Mouse (Mus musculus) layer of hippocampus, adult 2 months (tissue): ENCODE measurements around the gene Fdx1l. TPM values are rescaled to one million over a fixed set of nuclear protein-coding genes. Genes with fewer than 3 reads are reported as not detected.
A peak's percentile ranks its signal among the peaks of the same experiment; 100 is the strongest.

Source experiments
- DNase-seq, 2 experiments: peaks; one replicate each; pipeline ENCODE4 v3.0.0; 2022; ENCODE audit warnings: low spot score in 2 of 2
- H3K27ac ChIP-seq: fragments of 200-600 bp; 2 replicates; pipeline ENCODE4 v1.8.1; 2022
- H3K4me3 ChIP-seq: fragments of 200-600 bp; 2 replicates; pipeline ENCODE4 v1.8.1; 2022; ENCODE audit warnings: mild to moderate bottlenecking
- CTCF ChIP-seq: fragments of 200-600 bp; conservative IDR thresholded peaks from 2 replicates; pipeline ENCODE4 v1.8.1; 2022; ENCODE audit warnings: antibody characterized with exemption, mild to moderate bottlenecking, moderate library complexity
- long read RNA-seq, 2 experiments: library from polyadenylated mRNA; stranded (forward); transcript quantifications; one replicate each; pipeline ENCODE4 v2.0.0; 2021; ENCODE audit warnings: borderline mapping rate in 2 of 2
- total RNA-seq, 2 experiments: library from RNA; stranded (reverse); gene quantifications; 2 replicates each; pipeline ENCODE4 v1.2.3; 2021

Gene Fdx1l
- total RNA-seq, result 10 to 100 TPM; 61.1 to 62.0 TPM
- long read RNA-seq, experiment 1, transcript Fdx1l-204 (3 exons, 633 nt), result minor isoform, 5 of 44 reads
- long read RNA-seq, experiment 1, transcript Fdx1l-201 (5 exons, 812 nt), result major isoform, 26 of 44 reads
- long read RNA-seq, experiment 1, transcript Fdx1l-205 (4 exons, 951 nt), result minor isoform, 9 of 44 reads
- long read RNA-seq, experiment 1, partial matches to known transcripts, result 0 of 44 reads
- long read RNA-seq, experiment 1, other reads (novel, unspliced or antisense), result 0 of 44 reads
- long read RNA-seq, experiment 2, transcript Fdx1l-201 (5 exons, 812 nt), result major isoform, 21 of 62 reads
- long read RNA-seq, experiment 2, transcript Fdx1l-203 (4 exons, 681 nt), result minor isoform, 9 of 62 reads
- long read RNA-seq, experiment 2, transcript Fdx1l-204 (3 exons, 633 nt), result minor isoform, 9 of 62 reads
- long read RNA-seq, experiment 2, transcript Fdx1l-205 (4 exons, 951 nt), result minor isoform, 8 of 62 reads
- long read RNA-seq, experiment 2, partial matches to known transcripts, result 0 of 62 reads
- long read RNA-seq, experiment 2, other reads (novel, unspliced or antisense), result 15 of 62 reads

DNA sequence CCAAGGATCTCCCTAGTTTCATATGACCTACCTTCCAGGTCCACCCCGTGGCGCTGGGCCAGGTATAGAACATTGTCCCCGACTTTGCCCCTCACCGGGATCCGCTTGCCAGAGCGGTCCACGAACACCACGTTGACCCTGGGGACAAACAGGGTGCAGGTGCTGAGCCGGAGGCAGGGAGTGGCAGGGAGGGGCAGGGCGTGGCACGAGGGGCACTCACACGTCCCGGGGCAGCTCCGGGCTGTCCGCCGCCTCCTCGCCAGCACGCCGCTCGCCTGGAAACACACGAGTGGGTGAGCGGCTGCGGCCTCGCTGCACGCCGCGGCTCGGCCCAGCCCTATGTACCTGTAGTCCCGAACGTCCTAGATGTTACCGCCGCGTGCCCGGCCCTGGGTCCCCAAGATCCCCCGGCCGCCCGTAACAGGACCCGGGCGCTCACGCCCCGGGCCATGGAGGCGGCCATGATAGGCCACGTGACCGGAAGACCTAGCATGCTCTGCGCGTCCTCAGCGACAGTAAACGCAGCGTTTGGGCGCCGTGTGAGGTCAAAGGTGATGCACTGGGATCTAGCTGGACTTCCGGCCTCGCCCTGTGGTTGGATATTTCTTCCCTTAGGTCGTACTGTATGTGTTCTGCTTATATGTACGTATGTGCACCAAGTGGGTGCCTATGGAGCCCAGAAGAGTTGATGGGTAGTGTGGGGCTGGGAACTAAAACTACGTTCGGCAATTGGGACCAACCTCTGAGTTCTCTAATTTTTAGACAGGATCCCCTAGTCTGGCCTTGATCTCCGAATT lies at the start of gene Fdx1l, which contains the start of gene Gm49373:
Gene Fdx1l (minus strand): TSS at position 571 of the 797 bp plus-strand sequence.
Gene Gm49373 (minus strand): TSS at position 53 of the 797 bp plus-strand sequence.
- no peak for TF ChIP-seq CTCF
- Histone ChIP-seq H3K4me3 (peak within 1 kb of the TSS; percentile 96), H3K27ac (peak within 1 kb of the TSS; percentile 92)
- DNase-seq, result peak; percentile 88 to 89

DNA sequence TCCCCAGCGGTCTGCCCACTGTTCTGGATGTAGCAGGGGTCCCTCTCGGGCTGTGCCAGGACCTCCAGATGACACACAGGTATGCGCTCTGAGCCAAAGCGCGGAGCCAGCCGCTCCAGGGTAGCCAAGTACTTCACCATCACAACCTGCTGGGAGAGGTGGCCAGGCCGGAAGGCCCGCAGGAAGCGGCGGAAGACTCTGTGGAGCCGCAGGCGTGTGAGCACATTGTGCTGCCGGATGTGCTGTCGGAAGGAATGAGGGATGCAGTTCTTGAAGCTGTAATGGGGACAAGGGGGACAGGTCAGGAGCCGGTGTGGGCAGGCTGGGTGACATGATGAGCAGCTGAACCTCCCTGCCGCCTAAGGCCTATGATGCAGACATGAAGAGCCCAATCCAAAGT lies 48.1 kb upstream of the Fdx1l start:
- Histone ChIP-seq H3K27ac (no peak overlapping the region), H3K4me3 (no peak overlapping the region)
- DNase-seq, result no peak
- TF ChIP-seq CTCF, result no peak

DNA sequence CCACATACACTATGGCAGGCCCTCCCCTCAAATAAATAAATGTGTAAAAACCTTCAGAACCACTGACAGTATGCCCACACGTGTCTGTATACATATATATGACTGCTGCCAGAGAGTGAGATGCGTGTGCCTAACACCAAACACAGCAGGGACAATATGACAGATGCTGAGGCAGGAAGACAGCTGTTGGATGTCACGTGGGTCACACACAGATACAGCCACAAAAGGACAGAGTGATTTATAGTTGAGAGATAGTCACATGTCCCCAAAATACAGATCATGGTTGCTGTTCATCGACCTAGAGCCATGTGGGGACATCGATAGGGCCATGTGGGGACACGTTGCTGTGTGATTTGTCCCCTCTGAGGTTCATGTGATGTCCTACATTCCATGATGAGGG lies 43.7 kb upstream of the Fdx1l start:
- TF ChIP-seq CTCF, result no peak
- no peak for DNase-seq
- no peak overlapping the region for H3K4me3 ChIP-seq
- H3K27ac ChIP-seq, result no peak overlapping the region

DNA sequence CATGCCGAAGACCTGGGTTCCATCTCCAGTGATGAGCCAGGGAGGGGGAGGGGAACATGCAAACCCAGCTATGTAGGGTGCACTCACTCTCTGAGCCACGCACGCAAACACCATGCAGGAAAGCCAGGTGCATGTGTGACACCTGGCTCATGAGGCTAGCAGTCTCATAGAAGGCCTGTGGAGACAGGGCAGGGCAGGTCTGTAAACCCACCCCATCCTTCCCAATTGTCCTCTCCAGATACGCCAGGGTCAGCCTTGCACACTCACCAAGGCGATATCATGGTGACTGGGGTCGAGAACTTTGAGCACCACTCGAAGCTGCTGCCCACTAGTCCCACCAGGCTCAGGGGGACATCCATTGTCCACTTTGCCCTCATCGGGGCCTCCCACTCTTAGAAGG lies 41.7 kb upstream of the Fdx1l start:
- DNase-seq, result no peak
- no peak for TF ChIP-seq CTCF
- H3K4me3 ChIP-seq, result no peak overlapping the region

DNA sequence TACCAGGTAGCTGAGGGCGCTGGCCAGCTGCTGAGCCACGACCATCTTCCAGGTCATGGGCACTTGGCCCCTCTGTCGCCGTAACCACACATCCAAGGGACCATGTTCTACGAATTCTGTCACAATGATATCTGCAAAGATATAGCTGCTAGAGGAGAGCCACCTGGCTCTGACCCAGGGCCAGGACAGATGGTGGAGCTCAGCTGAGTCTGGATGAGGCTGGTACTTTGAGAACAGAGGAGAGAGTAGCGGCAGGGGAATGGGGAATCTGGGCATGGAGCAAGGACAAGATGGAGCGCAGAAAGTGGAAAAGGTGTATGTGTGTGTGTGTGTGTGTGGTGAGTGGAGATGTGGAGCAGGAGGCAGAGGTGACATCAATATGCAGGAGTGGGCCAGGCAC lies 40.8 kb upstream of the Fdx1l start:
- no peak for TF ChIP-seq CTCF
- no peak for DNase-seq
- Histone ChIP-seq H3K4me3 (no peak overlapping the region), H3K27ac (peak overlapping the region; percentile 39; the same call in 1 of the 2 replicates)

More for the DNA sequence above, 41.7 kb upstream of the Fdx1l start:
- H3K27ac ChIP-seq, result no peak overlapping the region

DNA sequence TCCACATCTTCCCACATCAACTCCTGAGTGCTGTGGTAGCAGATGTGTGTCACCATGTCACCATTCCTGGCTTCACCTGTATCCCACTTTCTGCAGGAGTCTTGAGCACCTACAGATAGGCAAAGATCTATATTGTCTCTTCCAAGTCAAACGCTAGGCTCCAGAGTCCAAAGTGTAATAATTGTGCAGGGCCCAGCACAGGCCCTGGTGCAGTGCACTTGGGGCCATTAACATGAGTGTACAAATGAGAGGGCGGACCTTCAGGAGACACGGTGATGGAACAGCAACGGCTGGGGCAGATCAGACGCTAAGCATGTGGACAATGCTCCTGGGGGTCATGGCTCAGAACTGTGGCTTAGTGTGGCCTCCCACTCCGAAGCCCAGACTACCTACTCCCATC lies 40.3 kb upstream of the Fdx1l start:
- TF ChIP-seq CTCF, result no peak

DNA sequence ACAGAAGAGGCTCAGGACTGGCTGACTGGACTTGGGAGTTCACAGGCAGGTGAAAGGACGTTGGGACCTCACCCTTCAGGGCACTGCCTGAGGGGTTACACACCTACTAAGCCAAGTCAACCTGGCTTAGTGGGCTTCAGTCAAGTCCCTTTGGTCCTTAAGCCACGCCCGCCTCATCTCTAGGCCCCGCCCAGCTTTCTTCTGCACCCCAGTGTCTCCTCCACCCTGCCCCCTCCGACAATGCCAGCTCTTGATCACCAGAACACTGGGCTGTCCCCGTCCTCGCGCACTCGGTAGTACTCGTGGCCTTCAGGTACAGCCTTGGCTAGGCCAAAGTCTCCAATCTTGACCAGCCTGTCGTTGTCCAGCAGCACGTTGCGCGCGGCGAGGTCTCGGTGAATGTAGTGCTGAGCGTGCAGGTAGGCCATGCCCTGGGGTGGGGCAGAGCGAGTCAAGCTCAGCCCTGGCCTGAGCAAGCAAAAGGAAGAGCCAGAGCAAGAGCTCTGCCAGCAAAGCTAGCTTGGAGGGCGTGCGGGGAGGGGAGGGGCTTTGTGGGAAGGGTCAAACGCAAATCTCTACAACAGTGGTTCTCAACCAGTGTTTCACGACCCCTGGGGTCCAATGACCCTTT lies 34.3 kb upstream of the Fdx1l start:
- no peak overlapping the region for H3K27ac ChIP-seq
- no peak overlapping the region for H3K4me3 ChIP-seq
- TF ChIP-seq CTCF, result no peak
- no peak for DNase-seq

More for the DNA sequence above, 40.3 kb upstream of the Fdx1l start:
- Histone ChIP-seq H3K27ac (no peak overlapping the region), H3K4me3 (no peak overlapping the region)
- DNase-seq, result no peak

DNA sequence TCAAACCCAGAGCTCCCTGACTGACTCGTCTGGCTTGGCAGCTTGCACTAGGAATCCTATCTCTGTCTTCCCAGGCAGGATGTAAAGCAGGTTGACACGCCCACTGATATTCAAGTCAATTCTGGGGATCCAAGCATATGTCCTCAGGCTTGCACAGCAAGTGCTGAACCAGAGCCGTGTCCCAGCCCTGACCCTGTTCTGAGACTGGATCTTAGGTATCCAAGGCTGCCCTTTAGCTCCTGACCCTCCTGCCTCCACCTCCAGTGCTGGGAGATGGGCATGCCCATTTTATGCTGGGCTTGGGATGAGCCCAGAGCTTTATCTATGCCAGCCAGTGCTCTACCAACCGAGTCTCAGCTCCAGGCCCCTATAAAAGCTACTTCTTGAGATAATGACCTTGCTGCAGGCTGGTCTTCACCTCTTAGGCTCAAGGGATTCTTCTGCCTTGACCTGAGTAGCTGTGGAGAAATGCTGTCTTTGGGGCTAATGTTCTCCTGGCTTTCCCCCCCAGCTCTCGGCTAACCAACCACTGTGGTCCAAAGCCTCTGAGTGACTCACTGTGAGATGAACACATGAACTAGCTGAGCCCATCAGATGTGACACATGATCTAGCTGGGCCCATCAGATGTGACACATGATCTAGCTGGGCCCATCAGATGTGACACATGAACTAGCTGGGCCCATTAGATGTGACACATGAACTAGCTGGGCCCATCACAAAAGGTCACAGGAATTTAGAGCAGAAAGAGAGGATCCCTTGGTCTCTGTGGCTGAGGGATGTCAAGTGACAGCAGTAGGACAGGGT lies 32.5 kb upstream of the Fdx1l start:
- Histone ChIP-seq H3K4me3 (no peak overlapping the region), H3K27ac (peak overlapping the region; percentile 33; the same call in 1 of the 2 replicates)
- DNase-seq, result no peak
- no peak for TF ChIP-seq CTCF

DNA sequence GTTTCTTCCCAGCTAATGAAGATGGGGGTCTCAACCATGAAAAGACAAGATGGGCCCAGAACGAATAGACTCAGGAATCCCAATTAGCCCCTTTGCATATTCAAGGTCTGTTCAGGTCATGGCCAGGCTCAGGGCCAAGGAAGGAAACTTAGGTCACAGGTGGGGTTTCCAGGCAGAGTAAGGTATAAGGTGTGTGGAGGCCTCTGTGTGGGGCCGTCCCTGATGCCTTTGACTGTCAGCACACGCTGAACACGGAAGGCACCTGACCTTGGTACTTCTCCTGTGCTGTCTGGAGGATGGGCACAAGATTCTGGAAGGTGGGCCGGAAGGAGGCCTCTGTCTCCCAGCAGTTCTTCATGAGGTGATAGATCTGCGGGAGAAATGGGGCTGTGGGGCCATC lies 31.4 kb upstream of the Fdx1l start:
- DNase-seq, result no peak
- H3K4me3 ChIP-seq, result no peak overlapping the region
- no peak for TF ChIP-seq CTCF
- no peak overlapping the region for H3K27ac ChIP-seq

DNA sequence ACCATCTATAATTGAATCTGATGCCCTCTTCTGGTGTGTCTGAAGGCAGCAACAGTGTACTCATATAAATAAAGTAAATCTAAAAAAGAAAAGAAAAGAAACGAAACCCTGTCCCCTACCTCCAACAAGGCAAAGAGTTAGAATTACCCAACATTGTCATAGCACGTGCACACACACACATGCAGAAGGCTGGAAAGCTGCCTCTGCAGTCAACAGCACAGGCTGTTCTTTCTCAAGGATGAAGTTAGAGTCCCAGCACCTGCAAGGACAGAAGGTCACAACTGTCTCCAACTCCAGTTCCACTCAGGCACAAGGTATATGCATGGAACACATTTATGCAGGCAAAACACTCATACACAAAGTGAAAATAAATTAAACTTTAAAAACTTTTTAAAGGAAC lies 28.7 kb upstream of the Fdx1l start:
- DNase-seq, result no peak
- no peak for TF ChIP-seq CTCF
- no peak overlapping the region for H3K4me3 ChIP-seq
- H3K27ac ChIP-seq, result no peak overlapping the region

DNA sequence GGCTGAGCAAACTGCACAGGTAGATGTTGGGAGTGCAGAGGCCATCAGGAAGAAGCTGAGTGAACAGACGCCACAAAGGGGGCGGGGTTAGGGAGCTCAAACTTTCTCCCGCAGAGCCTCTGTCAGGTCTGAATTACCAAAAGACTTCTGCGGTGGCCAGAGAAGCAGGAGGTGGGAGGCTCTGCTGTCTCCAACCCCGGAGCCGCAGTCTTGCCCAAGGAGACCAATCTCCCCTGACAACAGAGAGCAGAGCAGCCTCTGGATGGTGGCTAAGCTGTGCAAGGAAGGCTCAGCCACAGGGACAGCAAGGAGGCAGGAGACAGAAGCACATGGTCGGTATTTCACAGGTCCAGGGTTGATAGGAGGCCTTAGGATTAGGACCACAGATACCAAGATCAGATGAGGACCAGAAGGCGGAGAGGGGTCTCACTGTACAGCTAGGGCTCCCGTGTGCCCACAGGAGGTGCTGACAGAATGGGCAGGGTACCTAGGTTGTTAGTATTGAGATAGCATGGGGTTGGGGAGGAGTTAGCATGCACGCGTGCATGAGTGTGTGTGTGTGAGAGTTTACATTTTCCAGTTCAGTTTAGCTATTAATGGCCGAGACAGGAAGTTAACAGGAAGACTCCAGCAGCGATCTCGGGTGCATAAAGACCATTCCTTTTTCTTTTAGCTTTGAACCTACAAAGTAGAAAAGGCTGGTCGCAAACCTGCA lies 27.2 kb upstream of the Fdx1l start:
- Histone ChIP-seq H3K27ac (no peak overlapping the region), H3K4me3 (no peak overlapping the region)
- TF ChIP-seq CTCF, result no peak
- DNase-seq, result no peak

DNA sequence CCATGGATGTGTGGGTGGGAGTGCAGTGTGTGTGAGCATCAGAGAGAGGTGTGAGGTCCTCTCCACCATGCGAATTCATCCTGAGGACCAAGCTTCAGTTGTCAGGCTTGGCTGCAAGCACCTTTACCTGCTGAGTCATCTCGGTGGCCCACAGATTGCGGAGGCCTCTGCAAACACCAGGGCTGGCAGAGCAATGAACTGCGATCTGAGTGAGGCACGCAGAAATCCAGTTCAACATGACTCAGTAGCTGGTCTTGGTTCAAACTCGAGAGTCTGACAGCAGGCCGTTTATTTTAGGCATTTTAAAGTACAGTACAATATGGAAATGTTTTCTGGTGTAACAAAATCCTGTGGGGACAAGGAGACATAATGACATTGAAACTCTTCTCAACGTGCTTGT lies 24.4 kb upstream of the Fdx1l start:
- H3K27ac ChIP-seq, result peak overlapping the region; percentile 88
- H3K4me3 ChIP-seq, result no peak overlapping the region
- DNase-seq, result peak; percentile 58 to 68
- TF ChIP-seq CTCF, result no peak
